In the genomic region with DNA sequence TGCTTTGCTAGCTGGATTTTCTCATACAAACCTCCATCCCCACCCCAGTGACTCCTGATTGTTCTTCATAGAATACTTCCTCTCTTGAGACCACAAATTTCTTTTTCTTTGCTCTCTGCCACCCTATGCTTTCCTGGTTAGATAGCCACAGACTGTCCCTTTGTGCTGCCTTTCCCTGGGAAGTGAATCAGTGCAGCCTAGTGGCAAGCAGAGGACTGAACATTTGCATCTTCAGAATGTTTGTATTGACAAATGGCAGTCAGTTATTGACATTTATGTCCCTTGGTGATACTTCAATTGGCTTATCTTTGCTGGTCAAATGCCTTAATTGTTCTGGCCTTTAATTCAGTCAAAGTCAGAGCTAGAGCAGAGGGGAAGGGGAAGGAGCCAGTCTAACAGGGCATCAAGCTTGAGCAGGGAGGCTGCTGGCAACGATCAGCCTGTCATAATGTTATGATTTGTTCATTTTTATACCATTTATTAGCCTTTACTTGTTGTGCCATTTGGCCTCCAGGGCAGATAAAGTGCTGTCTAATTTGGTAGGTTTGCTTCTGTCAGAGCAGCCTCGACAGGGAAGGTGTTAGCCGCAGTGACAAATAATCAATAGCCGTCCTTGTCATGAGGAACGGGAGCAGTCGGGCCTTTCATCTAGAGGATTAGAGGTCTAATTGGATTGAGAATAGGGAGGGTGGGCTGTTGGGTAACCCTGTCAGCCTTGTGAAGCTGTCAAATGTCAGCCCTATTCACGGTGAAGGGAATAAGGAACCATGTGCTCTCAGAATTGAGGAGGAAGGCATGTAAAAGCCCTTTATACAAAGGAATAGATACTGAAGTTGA, we compare ENCODE assay signal across 13 mouse cellular contexts. TPM values are rescaled to one million over a fixed set of nuclear protein-coding genes. Genes with fewer than 3 reads are reported as not detected.
DNase-seq lines count a peak whose midpoint lies in the region; ATAC-seq and TF ChIP-seq lines count a peak whose summit lies in the region.
"Had no signal": no experiment of that assay in that cellular context is flagged by ENCODE, and none has a peak within 500 bp of the region (broad histone marks: within the 10 kb centered on the region; RNA-seq: fewer than 3 reads in every experiment).

No protein-coding gene starts in this region.

- H3K4me2 ChIP-seq in forebrain, embryonic 12.5 days = no peak overlapping the region
- H3K4me2 ChIP-seq in stomach, postnatal 0 days (replicated peaks; ENCODE audit: low read depth) = no peak overlapping the region
- H3K4me2 ChIP-seq: heart, embryonic 11.5 days; liver, embryonic 15.5 days had no signal

- H3K9ac ChIP-seq in forebrain, embryonic 12.5 days = no peak overlapping the region
- H3K9ac ChIP-seq in stomach, postnatal 0 days (ENCODE audit: low read length) = no peak overlapping the region
- H3K9ac ChIP-seq: liver, embryonic 15.5 days had no signal

- peaks cover 9% of the 10 kb centered on the region for H3K4me1 ChIP-seq in forebrain, embryonic 12.5 days
- no peaks in the 10 kb centered on the region for H3K4me1 ChIP-seq in stomach, postnatal 0 days (replicated peaks; ENCODE audit: control insufficient read depth, insufficient read depth)
- no peaks in the 10 kb centered on the region for H3K4me1 ChIP-seq in heart, embryonic 10.5 days
- H3K4me1 ChIP-seq: liver, embryonic 15.5 days had no signal

- peak; percentile 3 for DNase-seq in left cerebral cortex, postnatal 4 days
- no peak for DNase-seq in left cerebral cortex, adult 9 months (ENCODE audit: low spot score in 2 of 2)
- DNase-seq in mesoderm, embryonic 11.5 days (ENCODE audit: low read depth, low spot score) = peak; percentile 15
- DNase-seq in stomach, postnatal 0 days (ENCODE audit: low spot score) = no peak
- DNase-seq in heart, embryonic 10.5 days (ENCODE audit: low spot score) = no peak
- DNase-seq in lung, postnatal 25 days (ENCODE audit: low spot score) = no peak
- DNase-seq: cerebellum, postnatal 36 days; right cerebral cortex, adult 18-20 months had no signal

- WGBS in forebrain, embryonic 12.5 days = 3% methylated on average over 7 of the region's 7 CpGs
- WGBS in stomach, postnatal 0 days = 24% methylated on average over 7 of the region's 7 CpGs
- WGBS in heart, embryonic 10.5 days = 19% methylated on average over 7 of the region's 7 CpGs

- peak; percentile 88 for ATAC-seq in forebrain, embryonic 12.5 days (ENCODE audit: low FRiP score)
- no peak for ATAC-seq in stomach, postnatal 0 days (ENCODE audit: low FRiP score, low TSS enrichment)
- ATAC-seq in megakaryocyte-erythroid progenitor cell, adult 5-6 weeks (replicated peaks; ENCODE audit: low FRiP score, low TSS enrichment, poor library complexity, severe bottlenecking) = no peak
- ATAC-seq: intestine, embryonic 16.5 days had no signal

- TF ChIP-seq CTCF in stomach, postnatal 0 days (IDR thresholded peaks at IDR 0.05; ENCODE audit: low read depth) = peak; percentile 47; the same call in 1 of the 2 replicates

- no peak for TF ChIP-seq EP300 in stomach, postnatal 0 days (optimal IDR thresholded peaks at IDR 0.05)

- H3K27me3 ChIP-seq in forebrain, embryonic 12.5 days = 0 out of 2 replicates have a peak, but pooled peaks cover 10% of the 10 kb centered on the region
- no peaks in the 10 kb centered on the region for H3K27me3 ChIP-seq in stomach, postnatal 0 days (ENCODE audit: control insufficient read depth, insufficient read depth, low read length)
- H3K27me3 ChIP-seq in heart, embryonic 10.5 days (ENCODE audit: insufficient read depth, poor library complexity, severe bottlenecking) = no peaks in the 10 kb centered on the region
- H3K27me3 ChIP-seq: liver, embryonic 15.5 days had no signal

- intact Hi-C loops in left cerebral cortex, postnatal 4 days (cut with DNase I) = no loop called here

- no peak overlapping the region for H3K27ac ChIP-seq in forebrain, embryonic 12.5 days
- H3K27ac ChIP-seq in stomach, postnatal 0 days (replicated peaks) = no peak overlapping the region
- H3K27ac ChIP-seq in heart, embryonic 10.5 days = no peak overlapping the region
- H3K27ac ChIP-seq: liver, embryonic 15.5 days had no signal

- no peak overlapping the region for H3K4me3 ChIP-seq in forebrain, embryonic 12.5 days (replicated peaks)
- H3K4me3 ChIP-seq in stomach, postnatal 0 days (ENCODE audit: low read depth, low read length) = no peak overlapping the region
- no peak overlapping the region for H3K4me3 ChIP-seq in heart, embryonic 10.5 days
- H3K4me3 ChIP-seq: liver, embryonic 15.5 days had no signal

- H3K36me3 ChIP-seq in forebrain, embryonic 12.5 days (replicated peaks) = no peaks in the 10 kb centered on the region
- H3K36me3 ChIP-seq in stomach, postnatal 0 days (ENCODE audit: control insufficient read depth, insufficient read depth, low read length) = no peaks in the 10 kb centered on the region
- no peaks in the 10 kb centered on the region for H3K36me3 ChIP-seq in heart, embryonic 10.5 days
- H3K36me3 ChIP-seq: liver, embryonic 15.5 days had no signal

- no peaks in the 10 kb centered on the region for H3K9me3 ChIP-seq in forebrain, embryonic 12.5 days
- no peaks in the 10 kb centered on the region for H3K9me3 ChIP-seq in stomach, postnatal 0 days (ENCODE audit: control insufficient read depth, low read length)
- no peaks in the 10 kb centered on the region for H3K9me3 ChIP-seq in heart, embryonic 10.5 days
- H3K9me3 ChIP-seq: liver, embryonic 15.5 days had no signal

RNA-seq across cellular contexts. Expression of gene Invs, which starts 55.6 kb away (rescaled TPM):
- total RNA-seq in left cerebral cortex, postnatal 4 days (2021) = 10 to 100 TPM; 14.4 to 14.6 TPM
- polyA plus RNA-seq in forebrain, embryonic 12.5 days (2016; fragmentation: Nextera tagmentation; extraction: Ambion mirVana) = 8.7 and 10.5 TPM in 2 replicates
- 2.2 and 2.6 TPM in 2 replicates for polyA plus RNA-seq in stomach, postnatal 0 days (2015; fragmentation: Nextera tagmentation; extraction: Ambion mirVana)
- polyA plus RNA-seq in heart, embryonic 10.5 days (2016; fragmentation: Nextera tagmentation; extraction: Ambion mirVana) = 5.8 and 7.1 TPM in 2 replicates
- 5.8 and 7.6 TPM in 2 replicates for total RNA-seq in megakaryocyte-erythroid progenitor cell, adult 5-6 weeks (2014; fragmentation: Nextera tagmentation)
- 3.7 and 5.4 TPM in 2 replicates for total RNA-seq in megakaryocyte-erythroid progenitor cell, adult 5-6 weeks (2017)

RNA-seq across cellular contexts. Expression of gene Erp44, which starts 55.8 kb away (rescaled TPM):
- 10 to 100 TPM; 36.4 to 38.1 TPM for total RNA-seq in left cerebral cortex, postnatal 4 days (2021)
- polyA plus RNA-seq in forebrain, embryonic 12.5 days (2016; fragmentation: Nextera tagmentation; extraction: Ambion mirVana) = 66.0 and 68.0 TPM in 2 replicates
- 118 and 121 TPM in 2 replicates for polyA plus RNA-seq in stomach, postnatal 0 days (2015; fragmentation: Nextera tagmentation; extraction: Ambion mirVana)
- polyA plus RNA-seq in heart, embryonic 10.5 days (2016; fragmentation: Nextera tagmentation; extraction: Ambion mirVana) = 68.5 and 69.8 TPM in 2 replicates
- 20.2 and 41.6 TPM in 2 replicates for total RNA-seq in megakaryocyte-erythroid progenitor cell, adult 5-6 weeks (2014; fragmentation: Nextera tagmentation)
- total RNA-seq in megakaryocyte-erythroid progenitor cell, adult 5-6 weeks (2017) = 57.3 and 58.0 TPM in 2 replicates

Comparison
In these comparisons a context has a peak if more than half of its experiments do, and no peak if none do; other contexts are left out.
1. DNase-seq: peak in left cerebral cortex, postnatal 4 days (single experiment) and mesoderm, embryonic 11.5 days (single experiment); none in left cerebral cortex, adult 9 months (0 of 2), stomach, postnatal 0 days (single experiment), heart, embryonic 10.5 days (single experiment) and lung, postnatal 25 days (single experiment).